Mouse (Mus musculus) v-Abl transformed pro-B cells (cell line): ENCODE results near the gene Ddx39.

Experiments used
- in situ Hi-C, 2 experiments: fragments of 400-800 bp; cut with MboI; formaldehyde crosslinking; loops; one replicate each; pipeline ENCODE4 v1.15.1; 2025; ENCODE audit not compliant: unreplicated experiment in 2 of 2

The Ddx39 gene

GRCm38 (mm10) chr8:83731906-83732305, 16.9 kb downstream of the Ddx39 start:
- in situ Hi-C loops: loop anchor here (5.0 to 25.0 kb wide), 3 partner anchors 50 to 1105 kb away; partner anchors contain the start of genes Calr (in 1 of the 2), Gadd45gip1 (in 1 of the 2) and Rad23a (in 1 of the 2)

- in situ Hi-C loops: loop anchor here (5.0 to 25.0 kb wide), 3 partner anchors 49 to 1104 kb away; partner anchors contain the start of genes Calr (in 1 of the 2), Gadd45gip1 (in 1 of the 2) and Rad23a (in 1 of the 2)
Observed at GRCm38 (mm10) chr8:83732919-83733318, 17.9 kb downstream of the Ddx39 start.

GRCm38 (mm10) chr8:83736681-83737080, 21.7 kb downstream of the Ddx39 start:
- in situ Hi-C loops: loop anchor here in 1 of 2 experiments (25.0 kb wide), 1 partner anchor 1101 kb away; the partner anchor contains the start of genes Calr, Gadd45gip1 and Rad23a

GRCm38 (mm10) chr8:83737346-83737745, 22.4 kb downstream of the Ddx39 start:
- in situ Hi-C loops: loop anchor here in 1 of 2 experiments (25.0 kb wide), 1 partner anchor 1100 kb away; the partner anchor contains the start of genes Calr, Gadd45gip1 and Rad23a

GRCm38 (mm10) chr8:83737852-83738562, 23.0 kb downstream of the Ddx39 start:
- in situ Hi-C loops: loop anchor here in 1 of 2 experiments (25.0 kb wide), 1 partner anchor 1099 kb away; the partner anchor contains the start of genes Calr, Gadd45gip1 and Rad23a

GRCm38 (mm10) chr8:83738949-83739710, 24.2 kb downstream of the Ddx39 start:
- in situ Hi-C loops: loop anchor here in 1 of 2 experiments (25.0 kb wide), 1 partner anchor 1098 kb away; the partner anchor contains the start of genes Calr, Gadd45gip1 and Rad23a

- in situ Hi-C loops: loop anchor here in 1 of 2 experiments (25.0 kb wide), 1 partner anchor 1097 kb away; the partner anchor contains the start of genes Calr, Gadd45gip1 and Rad23a
Observed at GRCm38 (mm10) chr8:83739711-83740468, 24.9 kb downstream of the Ddx39 start.

- in situ Hi-C loops: loop anchor here in 1 of 2 experiments (25.0 kb wide), 1 partner anchor 1097 kb away; the partner anchor contains the start of genes Calr, Gadd45gip1 and Rad23a
Observed at GRCm38 (mm10) chr8:83740586-83740975, 25.6 kb downstream of the Ddx39 start.

GRCm38 (mm10) chr8:83740976-83741741, 26.2 kb downstream of the Ddx39 start, which contains the start of gene Adgre5:
Gene Adgre5, minus strand, starts transcription at chr8:83741326.
- in situ Hi-C loops: loop anchor here in 1 of 2 experiments (25.0 kb wide), 1 partner anchor 1096 kb away; the partner anchor contains the start of genes Calr, Gadd45gip1 and Rad23a

- in situ Hi-C loops: loop anchor here in 1 of 2 experiments (25.0 kb wide), 1 partner anchor 1095 kb away; the partner anchor contains the start of genes Calr, Gadd45gip1 and Rad23a
Observed at GRCm38 (mm10) chr8:83741849-83742655, 27.1 kb downstream of the Ddx39 start.

GRCm38 (mm10) chr8:83742968-83743367, 28.0 kb downstream of the Ddx39 start:
- in situ Hi-C loops: loop anchor here in 1 of 2 experiments (25.0 kb wide), 1 partner anchor 1094 kb away; the partner anchor contains the start of genes Calr, Gadd45gip1 and Rad23a

GRCm38 (mm10) chr8:83744070-83744469, 29.1 kb downstream of the Ddx39 start:
- in situ Hi-C loops: loop anchor here in 1 of 2 experiments (25.0 kb wide), 1 partner anchor 1093 kb away; the partner anchor contains the start of genes Calr, Gadd45gip1 and Rad23a

- in situ Hi-C loops: loop anchor here in 1 of 2 experiments (25.0 kb wide), 1 partner anchor 1089 kb away; the partner anchor contains the start of genes Calr, Gadd45gip1 and Rad23a
Observed at GRCm38 (mm10) chr8:83747661-83748346, 32.8 kb downstream of the Ddx39 start.

GRCm38 (mm10) chr8:83748708-83749107, 33.7 kb downstream of the Ddx39 start:
- in situ Hi-C loops: loop anchor here in 1 of 2 experiments (25.0 kb wide), 1 partner anchor 1089 kb away; the partner anchor contains the start of genes Calr, Gadd45gip1 and Rad23a

GRCm38 (mm10) chr8:83749265-83749664, 34.3 kb downstream of the Ddx39 start:
- in situ Hi-C loops: loop anchor here in 1 of 2 experiments (25.0 kb wide), 1 partner anchor 1088 kb away; the partner anchor contains the start of genes Calr, Gadd45gip1 and Rad23a

- in situ Hi-C loops: no loop called here
Observed at GRCm38 (mm10) chr8:83754149-83754548, 39.2 kb downstream of the Ddx39 start.

GRCm38 (mm10) chr8:83756273-83756672, 41.3 kb downstream of the Ddx39 start:
- in situ Hi-C loops: no loop called here
